12 mouse cellular contexts compared by ENCODE assay signal in the genomic region with DNA sequence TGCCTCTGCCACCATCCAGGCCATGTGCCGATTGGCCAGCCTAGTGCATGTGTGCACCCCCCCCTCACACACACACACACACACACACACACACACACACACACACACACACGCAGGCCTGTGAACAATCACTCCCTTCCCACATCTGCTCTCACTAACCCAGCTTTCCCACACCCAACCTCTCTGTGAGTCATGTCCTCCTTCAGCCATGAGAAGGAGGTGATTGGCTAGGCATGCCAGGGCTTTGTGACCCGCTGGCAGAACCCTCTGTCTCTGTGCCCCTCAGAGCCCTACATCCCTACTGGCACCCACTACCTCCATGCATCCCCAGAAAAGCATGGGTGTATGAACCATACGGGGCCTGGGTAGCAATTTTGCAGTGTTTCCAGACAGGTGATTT.
"Had no signal": no experiment of that assay in that cellular context is flagged by ENCODE, and none has a peak within 500 bp of the region (broad histone marks: within the 10 kb centered on the region; RNA-seq: fewer than 3 reads in every experiment).

No protein-coding gene starts in this region.

- H3K27me3 ChIP-seq: liver, embryonic 13.5 days had no signal

- H3K4me3 ChIP-seq: left cerebral cortex, adult 2 months; liver, embryonic 13.5 days had no signal

- H3K36me3 ChIP-seq: liver, embryonic 13.5 days had no signal

- H3K27ac ChIP-seq: left cerebral cortex, adult 2 months; liver, embryonic 13.5 days; macrophage had no signal

- H3K4me1 ChIP-seq: liver, embryonic 13.5 days had no signal

- H3K4me2 ChIP-seq: liver, embryonic 13.5 days had no signal

- DNase-seq: kidney, adult 11 months; kidney, adult 9 months; kidney, postnatal 14 days; kidney, postnatal 4 days; layer of hippocampus, adult 9-11 months; layer of hippocampus, postnatal 36 days; liver, embryonic 13.5 days; lung, adult 2 months; midbrain, embryonic 14.5 days; thymus, postnatal 25 days had no signal

- H3K9me3 ChIP-seq: liver, embryonic 13.5 days had no signal

- H3K9ac ChIP-seq: liver, embryonic 13.5 days had no signal
